Mouse (Mus musculus) spleen, postnatal 4 days (tissue): ENCODE measurements at regions not wholly inside any gene's neighbourhood (a gene's known extent, or its start where the extent isn't known, plus 50 kb on each side); places are given as distances from the start of the nearest gene placed in this dataset.
A peak's percentile ranks its signal among the peaks of the same experiment; 100 is the strongest.

Experiments used
- DNase-seq, 2 experiments: peaks; one replicate each; pipeline ENCODE4 v3.0.0; 2022; ENCODE audit warnings: low spot score in 2 of 2

- DNase-seq = no peak
Observed at GRCm38 (mm10) chr9:61707296-61707695, 207.0 kb downstream of the Rplp1 start.

DNA sequence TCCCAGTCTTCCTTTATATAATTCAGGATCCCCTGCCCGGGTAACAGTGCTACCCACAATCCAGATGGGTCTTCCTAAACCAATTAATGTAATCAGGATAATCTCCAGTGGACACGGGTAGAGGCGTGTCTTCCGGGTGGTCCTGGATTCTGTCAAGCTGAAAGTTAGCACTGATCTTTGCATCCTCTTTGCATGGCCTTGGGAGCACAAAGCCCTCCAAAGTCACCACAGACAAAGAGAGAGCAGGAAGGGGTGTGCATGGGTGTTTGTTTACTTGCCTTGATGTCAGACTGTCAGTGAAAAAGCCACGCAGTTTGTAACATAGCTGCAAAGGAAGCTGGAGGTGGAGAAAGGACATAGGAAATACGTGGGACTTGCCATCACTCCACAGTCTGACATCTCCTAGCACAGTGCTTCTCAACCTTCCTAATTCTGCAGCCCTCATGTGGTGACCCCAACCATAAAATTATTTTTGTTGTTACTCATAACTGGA, 208.0 kb downstream of the Rplp1 start:
- no peak for DNase-seq

- DNase-seq = peak in 1 of 2 experiments; percentile 35
Observed at GRCm38 (mm10) chr9:61705586-61706233, 208.6 kb downstream of the Rplp1 start.

- no peak for DNase-seq
Observed at GRCm38 (mm10) chr9:61703301-61703700, 211.0 kb downstream of the Rplp1 start.

GRCm38 (mm10) chr9:61702280-61702966, 211.9 kb downstream of the Rplp1 start:
- peak in 1 of 2 experiments; percentile 38 for DNase-seq

GRCm38 (mm10) chr9:61700576-61700975, 213.8 kb downstream of the Rplp1 start:
- DNase-seq = no peak

DNA sequence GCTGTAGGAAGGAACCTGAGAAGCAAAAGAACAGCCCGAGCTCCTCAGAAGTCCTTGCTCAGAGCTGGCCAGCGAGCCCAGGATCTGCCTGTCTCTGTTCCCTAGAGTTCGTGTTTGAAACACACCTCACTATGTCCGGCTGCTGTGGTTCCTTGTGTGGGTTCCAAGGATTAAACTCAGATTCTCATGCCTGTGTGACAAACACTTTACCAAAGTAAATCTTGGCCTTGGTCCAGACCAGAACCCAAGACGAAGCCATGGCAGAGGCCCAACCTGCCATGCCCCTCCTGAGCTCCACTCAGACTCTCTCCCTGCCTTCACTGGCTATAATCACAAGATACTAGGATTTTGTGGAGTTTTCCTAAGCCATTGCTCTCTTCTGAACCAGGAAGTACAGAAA, 214.7 kb downstream of the Rplp1 start:
- no peak for DNase-seq

DNA sequence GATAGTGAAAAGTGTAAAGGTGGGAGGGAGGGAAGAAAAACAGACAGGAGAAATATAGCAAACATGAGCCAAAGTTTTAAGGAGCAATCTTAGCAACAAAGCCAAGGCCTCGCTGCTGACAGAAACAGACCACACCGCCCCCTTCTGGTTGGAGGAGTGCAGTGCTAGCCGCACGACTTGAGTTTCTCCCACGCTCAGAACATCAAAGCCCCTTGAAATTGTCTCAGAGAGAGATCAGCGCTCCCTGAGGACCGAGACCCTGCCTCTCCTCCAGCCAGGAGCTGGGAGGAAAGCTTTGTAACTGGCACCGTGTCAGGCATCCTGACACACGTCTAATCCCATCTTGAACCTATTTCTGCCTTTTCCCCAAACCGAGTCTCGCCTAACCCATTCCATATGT, 216.4 kb downstream of the Rplp1 start:
- peak; percentile 69 to 91 for DNase-seq

DNA sequence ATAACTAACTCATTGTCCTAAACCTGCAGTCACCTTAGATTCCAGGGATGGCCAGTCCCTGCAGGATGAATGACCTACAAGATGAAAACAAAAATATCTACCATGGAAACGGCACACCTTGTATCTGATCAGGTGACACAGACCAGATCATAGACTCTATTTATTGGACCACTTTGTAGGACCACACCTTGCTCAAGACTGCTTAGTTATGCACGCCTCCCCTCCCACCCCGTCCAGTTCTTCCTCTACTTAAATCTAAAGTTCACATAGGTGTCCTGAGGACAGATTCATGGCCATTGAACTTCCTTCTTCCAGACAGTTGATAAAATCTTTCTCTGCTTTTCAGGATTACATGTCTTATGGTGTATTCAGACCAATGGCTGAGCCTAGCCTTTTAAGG, 217.5 kb downstream of the Rplp1 start:
- DNase-seq = no peak

- DNase-seq = no peak
Observed at GRCm38 (mm10) chr9:61695821-61696220, 218.5 kb downstream of the Rplp1 start.

GRCm38 (mm10) chr9:61695381-61695791, 219.0 kb downstream of the Rplp1 start:
- peak in 1 of 2 experiments; percentile 30 for DNase-seq

GRCm38 (mm10) chr9:61694206-61694605, 220.1 kb downstream of the Rplp1 start:
- no peak for DNase-seq

GRCm38 (mm10) chr9:61690786-61691185, 223.6 kb downstream of the Rplp1 start:
- no peak for DNase-seq

- DNase-seq = no peak
Observed at GRCm38 (mm10) chr9:61689939-61690338, 224.4 kb downstream of the Rplp1 start.

DNA sequence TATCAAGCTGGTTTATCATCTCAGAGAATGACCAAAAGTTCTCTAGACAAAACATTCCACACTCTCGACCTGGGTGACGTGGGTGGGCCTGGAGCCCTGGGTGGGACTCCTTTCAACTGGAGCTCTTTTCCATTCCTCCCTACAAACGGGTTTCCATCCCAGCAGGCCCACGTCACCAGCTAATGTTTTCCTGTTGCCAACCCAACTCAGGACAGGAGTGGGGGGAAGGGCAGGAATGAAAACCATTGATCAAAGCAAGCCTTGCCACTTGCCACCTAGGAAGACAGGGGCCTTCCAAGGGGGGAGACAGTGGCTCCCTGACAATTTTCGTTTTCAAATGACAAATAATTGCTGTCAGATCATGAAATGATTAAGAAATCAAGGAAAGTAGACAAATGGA, 224.8 kb downstream of the Rplp1 start:
- DNase-seq = no peak

DNA sequence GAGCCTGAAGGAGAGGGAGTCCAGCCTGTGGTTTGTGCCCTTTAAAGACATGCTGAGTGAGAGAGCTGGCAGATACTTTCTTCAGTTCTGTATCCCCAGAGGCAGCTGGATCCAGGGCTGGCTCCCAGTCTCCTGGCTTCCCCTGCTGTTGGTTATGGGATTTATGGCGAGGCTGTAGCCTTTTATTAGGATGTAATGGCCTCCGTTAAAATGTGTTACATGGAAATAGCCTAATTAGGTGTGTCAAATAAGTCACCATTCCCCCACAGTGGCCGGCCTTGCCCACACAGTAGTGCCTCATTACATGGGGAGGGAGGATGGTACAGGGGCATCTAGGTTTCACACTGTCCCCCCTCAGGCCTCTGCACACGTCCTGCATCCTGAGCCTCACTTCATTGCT, 230.8 kb downstream of the Rplp1 start:
- no peak for DNase-seq

DNA sequence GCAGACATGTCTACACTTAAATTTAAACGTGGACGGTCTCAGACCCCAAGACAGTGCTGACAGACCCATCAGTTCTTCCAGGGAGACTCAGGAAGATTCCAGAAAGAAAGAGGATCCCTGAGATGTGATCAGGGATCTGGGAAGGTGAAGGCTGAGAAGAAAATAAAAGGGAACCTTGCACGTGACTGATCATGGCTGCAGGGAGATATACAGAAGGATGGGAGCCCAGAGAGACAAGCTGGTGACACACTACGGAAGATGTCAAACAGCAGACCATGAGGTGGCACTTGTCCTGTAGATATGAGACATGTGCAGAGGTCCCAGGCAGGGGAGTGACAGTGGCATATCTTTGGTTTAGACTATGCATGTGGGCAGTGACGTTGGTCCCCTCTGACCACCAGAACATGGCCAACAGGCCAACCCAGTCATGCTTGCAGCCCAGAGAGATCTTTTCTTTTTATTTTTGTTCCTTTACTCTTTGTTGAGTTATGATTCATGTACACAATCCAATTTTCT, 231.5 kb downstream of the Rplp1 start:
- no peak for DNase-seq

DNA sequence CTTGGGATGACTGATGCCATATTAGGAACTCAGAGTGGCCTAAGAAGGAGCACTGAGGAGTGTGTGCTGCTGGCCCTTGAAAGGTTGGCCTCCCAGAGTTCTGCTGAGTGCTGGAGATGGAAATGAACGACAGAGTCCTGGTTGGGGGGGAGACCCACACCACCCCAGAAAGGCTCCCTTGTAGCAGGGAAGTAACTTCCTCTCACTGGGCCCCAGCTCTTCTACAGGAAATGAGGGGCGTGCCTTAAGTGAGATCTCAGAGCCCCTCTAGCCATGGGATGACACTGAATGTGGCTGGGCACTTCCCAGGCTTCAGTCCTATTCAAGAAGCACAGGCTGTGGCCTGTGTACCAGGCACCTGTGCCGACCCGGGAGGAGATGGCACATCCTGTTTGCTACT, 232.0 kb downstream of the Rplp1 start:
- no peak for DNase-seq

DNA sequence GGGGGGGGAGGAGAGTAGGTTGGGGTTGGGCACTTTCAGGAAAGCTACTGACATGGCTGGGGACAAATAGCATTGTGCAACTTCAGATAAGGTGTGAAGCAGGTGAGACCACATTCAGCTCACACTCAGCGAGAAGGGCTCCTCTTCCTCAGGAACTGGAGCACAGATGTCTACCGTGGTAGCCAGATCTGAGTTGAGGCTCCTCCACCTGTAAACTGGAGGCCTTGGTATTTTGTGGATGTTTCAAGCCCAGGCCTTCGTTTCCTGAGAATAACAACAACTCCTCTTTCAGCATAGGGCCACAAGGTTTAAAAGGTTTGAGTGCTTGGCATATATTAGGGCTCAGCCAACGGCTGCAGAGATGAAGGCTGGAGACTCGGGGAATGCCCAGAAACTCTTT, 232.9 kb downstream of the Rplp1 start:
- DNase-seq = no peak

DNA sequence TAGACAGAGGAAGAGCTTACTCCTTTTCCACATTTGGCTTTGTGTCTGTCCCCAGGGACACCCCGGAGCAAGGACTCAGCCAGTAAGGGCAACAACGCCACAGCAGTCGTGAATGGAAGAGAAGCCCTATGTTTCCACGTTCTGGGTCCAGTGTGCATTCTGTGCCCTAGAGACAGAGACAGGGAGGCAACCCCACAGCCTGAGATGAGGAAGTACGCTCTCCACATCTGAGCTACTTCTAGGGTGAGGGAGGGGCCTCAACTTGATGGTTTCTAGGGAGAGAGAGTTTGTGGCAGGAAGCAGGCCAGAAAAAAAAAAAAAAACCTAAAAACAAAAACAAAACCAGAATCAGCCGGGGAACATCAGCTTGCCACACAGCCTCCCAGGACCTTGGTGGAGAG, 233.4 kb downstream of the Rplp1 start:
- peak; percentile 30 to 69 for DNase-seq

GRCm38 (mm10) chr9:61679686-61680085, 234.7 kb downstream of the Rplp1 start:
- no peak for DNase-seq

GRCm38 (mm10) chr9:61677603-61678002, 236.7 kb downstream of the Rplp1 start:
- DNase-seq = no peak

GRCm38 (mm10) chr9:61677037-61677436, 237.3 kb downstream of the Rplp1 start:
- DNase-seq = no peak
